Mouse (Mus musculus) adipocyte (in vitro differentiated cells): Measurements from ENCODE around the gene Apbb1ip.
A peak's percentile ranks its signal among the peaks of the same experiment; 100 is the strongest.

Experiments
- DNase-seq: peaks from one replicate; pipeline ENCODE4 v3.0.0-alpha.2; 2016; ENCODE audit warnings: low spot score

The Apbb1ip gene

GRCm38 (mm10) chr2:22775681-22776080, 1.8 kb downstream of the Apbb1ip start:
- DNase-seq = peak; percentile 44

- DNase-seq = no peak
These were observed 2.8 kb downstream of the Apbb1ip start for GRCm38 (mm10) chr2:22776568-22777230.

- DNase-seq = no peak
These were observed 3.9 kb downstream of the Apbb1ip start for GRCm38 (mm10) chr2:22777757-22778156.

GRCm38 (mm10) chr2:22780884-22781283, 7.0 kb downstream of the Apbb1ip start:
- DNase-seq = no peak

- peak; percentile 44 for DNase-seq
These were observed 7.6 kb downstream of the Apbb1ip start for GRCm38 (mm10) chr2:22781387-22782009.

- no peak for DNase-seq
These were observed 8.2 kb downstream of the Apbb1ip start for GRCm38 (mm10) chr2:22782057-22782456.

- no peak for DNase-seq
These were observed 9.3 kb downstream of the Apbb1ip start for GRCm38 (mm10) chr2:22783137-22783638.

- DNase-seq = no peak
These were observed 10.3 kb downstream of the Apbb1ip start for GRCm38 (mm10) chr2:22784186-22784585.

GRCm38 (mm10) chr2:22784771-22785170, 10.9 kb downstream of the Apbb1ip start:
- DNase-seq = no peak

GRCm38 (mm10) chr2:22788658-22789057, 14.8 kb downstream of the Apbb1ip start:
- no peak for DNase-seq

GRCm38 (mm10) chr2:22789576-22789975, 15.7 kb downstream of the Apbb1ip start:
- DNase-seq = no peak

- no peak for DNase-seq
These were observed 16.5 kb downstream of the Apbb1ip start for GRCm38 (mm10) chr2:22790435-22790834.

GRCm38 (mm10) chr2:22795087-22795486, 21.2 kb downstream of the Apbb1ip start:
- DNase-seq = no peak

GRCm38 (mm10) chr2:22796487-22796886, 22.6 kb downstream of the Apbb1ip start:
- no peak for DNase-seq

- DNase-seq = no peak
These were observed 25.6 kb downstream of the Apbb1ip start for GRCm38 (mm10) chr2:22799430-22800041.

GRCm38 (mm10) chr2:22805589-22805988, 31.7 kb downstream of the Apbb1ip start:
- DNase-seq = no peak

GRCm38 (mm10) chr2:22806576-22806975, 32.7 kb downstream of the Apbb1ip start:
- peak; percentile 21 for DNase-seq

- no peak for DNase-seq
These were observed 33.4 kb downstream of the Apbb1ip start for GRCm38 (mm10) chr2:22807312-22807711.

GRCm38 (mm10) chr2:22810851-22811250, 37.0 kb downstream of the Apbb1ip start:
- peak; percentile 46 for DNase-seq

GRCm38 (mm10) chr2:22811466-22811865, 37.6 kb downstream of the Apbb1ip start:
- no peak for DNase-seq

- DNase-seq = no peak
These were observed 40.0 kb downstream of the Apbb1ip start for GRCm38 (mm10) chr2:22813921-22814320.

- DNase-seq = no peak
These were observed 41.8 kb downstream of the Apbb1ip start for GRCm38 (mm10) chr2:22815674-22816073.

GRCm38 (mm10) chr2:22816231-22816630, 42.3 kb downstream of the Apbb1ip start:
- no peak for DNase-seq
